Mouse (Mus musculus) liver, adult 2 months (tissue): Measurements from ENCODE around the gene Med11.

Experiments used
- CTCF ChIP-seq: fragments of 200-500 bp; IDR thresholded peaks from 2 replicates; pipeline ENCODE4 v1.5.1; 2011; ENCODE audit warnings: low read depth, low read length, control low read depth
- POLR2A ChIP-seq: fragments of 200-500 bp; IDR thresholded peaks from 2 replicates; pipeline ENCODE4 v1.6.1; 2011; ENCODE audit warnings: low read length, control low read depth; ENCODE audit not compliant: insufficient read depth; ENCODE audit errors: extremely low read depth

- peak; percentile 73 for TF ChIP-seq POLR2A
- peak; percentile 78 for TF ChIP-seq CTCF
Observed at GRCm38 (mm10) chr11:70432048-70432894, 19.4 kb upstream of the Med11 start, which contains the start of gene Arrb2.
